Mouse (Mus musculus) embryonic facial prominence, embryonic 11.5 days (tissue): ENCODE results near the gene Slc38a1. TPM values are rescaled to one million over a fixed set of nuclear protein-coding genes. Genes with fewer than 3 reads are reported as not detected.

Experiments used
- ATAC-seq: fragments of 200-750 bp; cut with Nextera tagmentation; replicated peaks from 2 replicates; pipeline ENCODE4 v1.8.0; 2017; ENCODE audit warnings: low read depth; ENCODE audit not compliant: insufficient number of reproducible peaks, low FRiP score, low TSS enrichment
- DNase-seq: peaks from one replicate; pipeline ENCODE4 v3.0.0-alpha.2; 2015; ENCODE audit warnings: low spot score
- H3K27ac ChIP-seq: fragments of 300-500 bp; sonication (generic); replicated peaks from 2 replicates; pipeline ENCODE4 v1.5.1; 2014; ENCODE audit warnings: mild to moderate bottlenecking, low read depth, low read length, control low read depth
- H3K27me3 ChIP-seq: fragments of 300-500 bp; sonication (generic); 2 replicates; pipeline ENCODE4 v1.6.1; 2014; ENCODE audit warnings: mild to moderate bottlenecking, low read length, moderate library complexity, mixed read lengths; ENCODE audit not compliant: control insufficient read depth, insufficient read depth
- H3K36me3 ChIP-seq: fragments of 300-500 bp; sonication (generic); replicated peaks from 2 replicates; pipeline ENCODE4 v1.6.1; 2014; ENCODE audit warnings: low read depth, mild to moderate bottlenecking, low read length, moderate library complexity, mixed read lengths; ENCODE audit not compliant: control insufficient read depth, insufficient read depth
- H3K4me1 ChIP-seq: fragments of 300-500 bp; sonication (generic); 2 replicates; pipeline ENCODE4 v1.6.1; 2014; ENCODE audit warnings: low read length, mixed read lengths; ENCODE audit not compliant: control insufficient read depth, insufficient read depth
- H3K4me2 ChIP-seq: fragments of 300-500 bp; sonication (generic); 2 replicates; pipeline ENCODE4 v1.6.1; 2014; ENCODE audit warnings: low read depth, mild to moderate bottlenecking, control low read depth, low read length, moderate library complexity
- H3K4me3 ChIP-seq: fragments of 300-500 bp; sonication (generic); 2 replicates; pipeline ENCODE4 v1.5.1; 2014; ENCODE audit warnings: low read depth, low read length, control low read depth
- H3K9ac ChIP-seq: fragments of 300-500 bp; sonication (generic); replicated peaks from 2 replicates; pipeline ENCODE4 v1.6.1; 2014; ENCODE audit warnings: mild to moderate bottlenecking, control low read depth, low read length
- H3K9me3 ChIP-seq: fragments of 300-500 bp; sonication (generic); replicated peaks from 2 replicates; pipeline ENCODE4 v1.6.1; 2016; ENCODE audit warnings: mild to moderate bottlenecking, low read length, inconsistent platforms, mixed read lengths; ENCODE audit not compliant: control insufficient read depth
- WGBS: fragments of 180-500 bp; shearing (Covaris S2); extraction: QIAGEN DNeasy Blood & Tissue Kit; methylation state at CpG from one replicate; pipeline ENCODE4 v1.1.7; 2014; 5-methylcytosine and 5-hydroxymethylcytosine counted together
- polyA plus RNA-seq: library from polyadenylated mRNA; unstranded; fragments of >200 nt; fragmentation: Nextera tagmentation; extraction: Ambion mirVana; gene quantifications from 2 replicates; pipeline ENCODE4 v1.2.1, GENCODE M21; 2014

Gene Slc38a1
- polyA plus RNA-seq, 1 experiment from 2014 or later = 101 TPM

GRCm38 (mm10) chr15:96598888-96599578 lies 43.7 kb downstream of the Slc38a1 start:
- H3K4me1 ChIP-seq = no peaks in the 10 kb centered on the region
- H3K27ac ChIP-seq = no peak overlapping the region
- H3K27me3 ChIP-seq = no peaks in the 10 kb centered on the region
- H3K9ac ChIP-seq = no peak overlapping the region
- H3K9me3 ChIP-seq = no peaks in the 10 kb centered on the region
- H3K36me3 ChIP-seq = peaks cover 2% of the 10 kb centered on the region; the same call in 1 of the 2 replicates
- H3K4me3 ChIP-seq = no peak overlapping the region
- H3K4me2 ChIP-seq = no peak overlapping the region
- 70% methylated on average over 11 of the region's 11 CpGs for WGBS
- no peak for DNase-seq
- ATAC-seq = no peak

- no peak for DNase-seq
- Histone ChIP-seq H3K4me2 (no peak overlapping the region), H3K27ac (no peak overlapping the region), H3K4me1 (peaks cover 3% of the 10 kb centered on the region; the same call in 1 of the 2 replicates), H3K4me3 (no peak overlapping the region), H3K9ac (no peak overlapping the region), H3K36me3 (peaks cover 1% of the 10 kb centered on the region; the same call in 1 of the 2 replicates), H3K27me3 (no peaks in the 10 kb centered on the region), H3K9me3 (no peaks in the 10 kb centered on the region)
- 94% methylated on average over 9 of the region's 9 CpGs for WGBS
- no peak for ATAC-seq
Observed at GRCm38 (mm10) chr15:96597116-96597515, 45.6 kb downstream of the Slc38a1 start.

GRCm38 (mm10) chr15:96594316-96594715 lies 48.4 kb downstream of the Slc38a1 start:
- DNase-seq (no peak), ATAC-seq (no peak)
- WGBS = 89% methylated on average over 7 of the region's 7 CpGs
- Histone ChIP-seq H3K4me3 (no peak overlapping the region), H3K9me3 (no peaks in the 10 kb centered on the region), H3K9ac (no peak overlapping the region), H3K4me2 (no peak overlapping the region), H3K27me3 (no peaks in the 10 kb centered on the region), H3K36me3 (peaks cover 3% of the 10 kb centered on the region), H3K27ac (no peak overlapping the region), H3K4me1 (peaks cover 3% of the 10 kb centered on the region; the same call in 1 of the 2 replicates)

GRCm38 (mm10) chr15:96593866-96594265 lies 48.8 kb downstream of the Slc38a1 start:
- no peak overlapping the region for H3K4me3 ChIP-seq
- peaks cover 3% of the 10 kb centered on the region; the same call in 1 of the 2 replicates for H3K4me1 ChIP-seq
- DNase-seq = no peak
- no peaks in the 10 kb centered on the region for H3K27me3 ChIP-seq
- ATAC-seq = no peak
- no peak overlapping the region for H3K27ac ChIP-seq
- no peak overlapping the region for H3K9ac ChIP-seq
- peaks cover 5% of the 10 kb centered on the region for H3K36me3 ChIP-seq
- no peaks in the 10 kb centered on the region for H3K9me3 ChIP-seq
- H3K4me2 ChIP-seq = no peak overlapping the region
- 90% methylated on average over 7 of the region's 7 CpGs for WGBS

- no peak for ATAC-seq
- Histone ChIP-seq H3K4me3 (no peak overlapping the region), H3K36me3 (peaks cover 6% of the 10 kb centered on the region), H3K27ac (no peak overlapping the region), H3K4me1 (peaks cover 3% of the 10 kb centered on the region; the same call in 1 of the 2 replicates), H3K4me2 (no peak overlapping the region), H3K9ac (no peak overlapping the region), H3K27me3 (no peaks in the 10 kb centered on the region), H3K9me3 (no peaks in the 10 kb centered on the region)
- 64% methylated on average over 6 of the region's 6 CpGs for WGBS
- no peak for DNase-seq
Observed at GRCm38 (mm10) chr15:96593457-96593856, 49.3 kb downstream of the Slc38a1 start.

- 76% methylated on average over 13 of the region's 13 CpGs for WGBS
Observed at GRCm38 (mm10) chr15:96592976-96593375, 49.7 kb downstream of the Slc38a1 start.

GRCm38 (mm10) chr15:96591876-96592417 lies 50.8 kb downstream of the Slc38a1 start:
- Histone ChIP-seq H3K36me3 (peaks cover 6% of the 10 kb centered on the region), H3K4me1 (peaks cover 3% of the 10 kb centered on the region; the same call in 1 of the 2 replicates)
- no peak for ATAC-seq

More at GRCm38 (mm10) chr15:96592976-96593375, 49.7 kb downstream of the Slc38a1 start:
- Histone ChIP-seq H3K4me2 (no peak overlapping the region), H3K9me3 (no peaks in the 10 kb centered on the region), H3K9ac (no peak overlapping the region), H3K27ac (no peak overlapping the region; the same call in 1 of the 2 replicates), H3K4me1 (peaks cover 3% of the 10 kb centered on the region; the same call in 1 of the 2 replicates), H3K27me3 (no peaks in the 10 kb centered on the region), H3K4me3 (no peak overlapping the region), H3K36me3 (peaks cover 6% of the 10 kb centered on the region)
- DNase-seq (no peak), ATAC-seq (no peak)

GRCm38 (mm10) chr15:96588996-96589657 lies 53.6 kb downstream of the Slc38a1 start:
- H3K27me3 ChIP-seq = no peaks in the 10 kb centered on the region
- H3K9ac ChIP-seq = no peak overlapping the region
- 89% methylated on average over 9 of the region's 9 CpGs for WGBS
- no peak overlapping the region for H3K27ac ChIP-seq
- peaks cover 3% of the 10 kb centered on the region; the same call in 1 of the 2 replicates for H3K4me1 ChIP-seq
- peaks cover 15% of the 10 kb centered on the region for H3K36me3 ChIP-seq
- H3K4me3 ChIP-seq = no peak overlapping the region
- H3K4me2 ChIP-seq = no peak overlapping the region
- ATAC-seq (no peak), DNase-seq (no peak)
- no peaks in the 10 kb centered on the region for H3K9me3 ChIP-seq

More at GRCm38 (mm10) chr15:96591876-96592417, 50.8 kb downstream of the Slc38a1 start:
- no peak overlapping the region for H3K4me2 ChIP-seq
- H3K4me3 ChIP-seq = no peak overlapping the region
- H3K9me3 ChIP-seq = no peaks in the 10 kb centered on the region
- no peak overlapping the region for H3K27ac ChIP-seq
- no peaks in the 10 kb centered on the region for H3K27me3 ChIP-seq
- 82% methylated on average over 10 of the region's 10 CpGs for WGBS
- H3K9ac ChIP-seq = no peak overlapping the region
- DNase-seq = no peak
